Mouse (Mus musculus): ENCODE data around the gene Hivep3. TPM values are rescaled to one million over a fixed set of nuclear protein-coding genes. Genes with fewer than 3 reads are reported as not detected.

Hivep3 gene
- polyA plus RNA-seq, 1 experiment: 23.1 TPM

GRCm38 (mm10) chr4:119726074-119726473 is 7.5 kb upstream of the Hivep3 start:
- TF ChIP-seq POLR2A (IDR thresholded peaks at IDR 0.05; ENCODE audit: borderline replicate concordance, extremely low read depth, low read depth, low read length): no peak
- no peak for TF ChIP-seq CTCF (IDR thresholded peaks at IDR 0.05; ENCODE audit: insufficient read depth, low read length)
- no peak for DNase-seq
- 43% methylated on average over 5 of the region's 5 CpGs for WGBS
- Histone ChIP-seq H3K4me1 (ENCODE audit: control insufficient read depth, insufficient read depth, low read length) (no peaks in the 10 kb centered on the region), H3K4me3 (replicated peaks; ENCODE audit: extremely low read depth, low read depth, low read length) (no peak overlapping the region)

GRCm38 (mm10) chr4:119727871-119728270 is 5.7 kb upstream of the Hivep3 start:
- H3K4me1 ChIP-seq (ENCODE audit: control insufficient read depth, insufficient read depth, low read length): no peaks in the 10 kb centered on the region
- 66% methylated on average over 2 of the region's 2 CpGs for WGBS
- TF ChIP-seq CTCF (IDR thresholded peaks at IDR 0.05; ENCODE audit: insufficient read depth, low read length) (no peak), POLR2A (IDR thresholded peaks at IDR 0.05; ENCODE audit: borderline replicate concordance, extremely low read depth, low read depth, low read length) (no peak)
- no peak overlapping the region for H3K4me3 ChIP-seq (replicated peaks; ENCODE audit: extremely low read depth, low read depth, low read length)
- DNase-seq: no peak

DNA sequence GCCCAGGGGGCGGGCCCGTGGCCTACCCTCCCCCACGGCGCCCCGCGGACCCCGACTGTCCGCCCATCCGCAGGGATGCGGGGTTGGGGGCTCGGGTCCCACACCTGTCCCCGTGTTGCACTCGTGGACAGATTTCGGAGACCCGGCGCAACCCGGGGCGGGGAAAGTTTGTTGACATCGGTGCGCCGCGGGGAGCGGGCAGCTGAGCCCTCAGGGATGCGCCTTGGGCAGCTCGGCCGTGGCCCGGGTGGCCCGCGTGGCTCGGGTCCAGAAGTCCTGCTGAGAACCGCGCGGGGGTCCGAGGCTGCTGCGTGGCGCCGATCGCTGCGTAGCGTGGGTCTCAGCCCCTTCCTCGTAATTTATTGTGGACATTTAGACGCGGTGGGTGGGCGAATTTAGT is 358 bp downstream of the Hivep3 start:
- Histone ChIP-seq H3K4me3 (replicated peaks; ENCODE audit: extremely low read depth, low read depth, low read length) (peak overlapping the region; percentile 67), H3K4me1 (ENCODE audit: control insufficient read depth, insufficient read depth, low read length) (no peaks in the 10 kb centered on the region; the same call in none of the 2 replicates)
- DNase-seq: no peak
- under 1% methylated on average over 44 of the region's 44 CpGs for WGBS
- TF ChIP-seq POLR2A (IDR thresholded peaks at IDR 0.05; ENCODE audit: borderline replicate concordance, extremely low read depth, low read depth, low read length) (no peak), CTCF (IDR thresholded peaks at IDR 0.05; ENCODE audit: insufficient read depth, low read length) (no peak)

- DNase-seq: no peak
- WGBS: 25% methylated on average over 4 of the region's 4 CpGs
- Histone ChIP-seq H3K4me3 (replicated peaks; ENCODE audit: extremely low read depth, low read depth, low read length) (peak overlapping the region; percentile 67), H3K4me1 (ENCODE audit: control insufficient read depth, insufficient read depth, low read length) (no peaks in the 10 kb centered on the region; the same call in none of the 2 replicates)
- TF ChIP-seq POLR2A (IDR thresholded peaks at IDR 0.05; ENCODE audit: borderline replicate concordance, extremely low read depth, low read depth, low read length): no peak
- TF ChIP-seq CTCF (IDR thresholded peaks at IDR 0.05; ENCODE audit: insufficient read depth, low read length): no peak
Measured at GRCm38 (mm10) chr4:119734352-119734751, 768 bp downstream of the Hivep3 start.

DNA sequence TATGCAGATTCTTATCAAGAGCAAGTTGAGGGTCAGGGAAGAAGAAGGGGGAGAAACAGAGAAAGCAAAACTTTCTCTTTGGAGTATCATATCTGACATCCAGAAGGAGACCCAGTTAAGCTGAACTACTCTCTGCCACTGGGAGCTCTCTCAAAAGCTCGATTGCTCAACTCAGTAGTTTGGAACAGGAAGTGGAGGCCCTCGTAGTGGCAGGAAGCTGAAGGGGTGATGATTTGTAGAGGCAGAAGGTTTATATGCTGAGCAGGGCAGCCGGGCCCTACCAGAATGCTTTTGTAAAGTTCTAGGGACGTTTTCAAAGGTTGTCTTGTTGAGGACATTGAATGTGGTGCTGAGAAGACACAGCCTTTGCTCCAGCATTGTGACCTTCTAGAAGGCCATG is 5.1 kb downstream of the Hivep3 start:
- Histone ChIP-seq H3K4me3 (replicated peaks; ENCODE audit: extremely low read depth, low read depth, low read length) (no peak overlapping the region), H3K4me1 (ENCODE audit: control insufficient read depth, insufficient read depth, low read length) (no peaks in the 10 kb centered on the region; the same call in none of the 2 replicates)
- DNase-seq: no peak
- WGBS: 4% methylated on average over 4 of the region's 4 CpGs
- TF ChIP-seq CTCF (IDR thresholded peaks at IDR 0.05; ENCODE audit: insufficient read depth, low read length) (no peak), POLR2A (IDR thresholded peaks at IDR 0.05; ENCODE audit: borderline replicate concordance, extremely low read depth, low read depth, low read length) (no peak)

DNA sequence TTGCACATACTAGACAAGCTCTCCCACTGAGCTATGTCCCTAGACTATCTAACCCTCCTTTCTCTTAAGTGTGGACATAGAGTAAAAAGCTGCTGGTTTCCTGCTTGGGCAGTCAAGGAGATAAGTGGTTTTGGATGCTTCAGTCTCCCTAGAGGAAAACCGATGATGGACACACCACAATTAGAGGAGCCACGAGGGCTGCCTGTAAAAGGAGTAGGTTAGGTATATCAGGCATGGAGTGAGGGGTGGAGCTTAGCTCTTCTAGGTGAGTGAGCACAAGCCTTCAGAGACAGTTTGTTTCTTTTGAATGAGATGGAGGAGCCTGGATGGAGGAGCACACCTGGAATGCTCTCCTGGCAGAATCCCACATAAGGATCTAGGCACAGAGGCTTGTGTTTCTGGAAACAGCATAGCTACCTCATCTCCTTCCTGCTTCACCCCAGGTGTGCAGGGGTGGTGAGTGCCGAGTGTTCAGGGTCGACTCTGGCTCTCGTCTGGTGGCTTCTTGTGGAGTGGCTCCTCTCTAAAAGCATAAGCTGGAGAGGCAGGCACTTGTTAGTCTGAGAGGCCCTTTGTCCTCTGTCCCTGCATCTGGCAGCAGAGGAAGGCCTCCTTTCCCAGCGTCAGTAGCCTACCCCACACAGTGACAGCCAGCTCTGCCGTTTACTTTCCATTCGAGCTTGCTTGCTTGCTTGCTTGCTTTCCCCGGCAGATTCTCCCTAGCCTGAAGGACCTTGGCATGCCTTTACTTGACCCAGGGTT is 5.9 kb downstream of the Hivep3 start:
- no peaks in the 10 kb centered on the region; the same call in none of the 2 replicates for H3K4me1 ChIP-seq (ENCODE audit: control insufficient read depth, insufficient read depth, low read length)
- no peak for DNase-seq
- H3K4me3 ChIP-seq (replicated peaks; ENCODE audit: extremely low read depth, low read depth, low read length): no peak overlapping the region
- TF ChIP-seq POLR2A (IDR thresholded peaks at IDR 0.05; ENCODE audit: borderline replicate concordance, extremely low read depth, low read depth, low read length) (no peak), CTCF (IDR thresholded peaks at IDR 0.05; ENCODE audit: insufficient read depth, low read length) (no peak)
- WGBS: 48% methylated on average over 9 of the region's 9 CpGs

GRCm38 (mm10) chr4:119748341-119748740 is 14.8 kb downstream of the Hivep3 start:
- no peak for DNase-seq
- 89% methylated on average over 2 of the region's 2 CpGs for WGBS
- no peak for TF ChIP-seq CTCF (IDR thresholded peaks at IDR 0.05; ENCODE audit: insufficient read depth, low read length)
- no peak for TF ChIP-seq POLR2A (IDR thresholded peaks at IDR 0.05; ENCODE audit: borderline replicate concordance, extremely low read depth, low read depth, low read length)
- peaks cover 5% of the 10 kb centered on the region; the same call in 1 of the 2 replicates for H3K4me1 ChIP-seq (ENCODE audit: control insufficient read depth, insufficient read depth, low read length)
- no peak overlapping the region for H3K4me3 ChIP-seq (replicated peaks; ENCODE audit: extremely low read depth, low read depth, low read length)

GRCm38 (mm10) chr4:119750157-119750556 is 16.6 kb downstream of the Hivep3 start:
- TF ChIP-seq CTCF (IDR thresholded peaks at IDR 0.05; ENCODE audit: insufficient read depth, low read length) (no peak), POLR2A (IDR thresholded peaks at IDR 0.05; ENCODE audit: borderline replicate concordance, extremely low read depth, low read depth, low read length) (no peak)
- no peak overlapping the region for H3K4me3 ChIP-seq (replicated peaks; ENCODE audit: extremely low read depth, low read depth, low read length)
- peaks cover 5% of the 10 kb centered on the region; the same call in 1 of the 2 replicates for H3K4me1 ChIP-seq (ENCODE audit: control insufficient read depth, insufficient read depth, low read length)
- DNase-seq: no peak
- WGBS: 65% methylated on average over 4 of the region's 4 CpGs

GRCm38 (mm10) chr4:119750681-119751211 is 17.2 kb downstream of the Hivep3 start:
- no peak for TF ChIP-seq POLR2A (IDR thresholded peaks at IDR 0.05; ENCODE audit: borderline replicate concordance, extremely low read depth, low read depth, low read length)
- no peak for TF ChIP-seq CTCF (IDR thresholded peaks at IDR 0.05; ENCODE audit: insufficient read depth, low read length)
- WGBS: 75% methylated on average over 6 of the region's 6 CpGs
- no peak overlapping the region for H3K4me3 ChIP-seq (replicated peaks; ENCODE audit: extremely low read depth, low read depth, low read length)
- H3K4me1 ChIP-seq (ENCODE audit: control insufficient read depth, insufficient read depth, low read length): peaks cover 5% of the 10 kb centered on the region; the same call in 1 of the 2 replicates
- no peak for DNase-seq

Data from lung, adult 2 months (tissue).